Mouse (Mus musculus) liver, adult 2 months (tissue): Measurements from ENCODE around the gene Trappc6a. TPM values are rescaled to one million over a fixed set of nuclear protein-coding genes. Genes with fewer than 3 reads are reported as not detected.
"Not testable (repeated sequence)": the region's sequence is repeated elsewhere in the genome, so short reads cannot be mapped to it uniquely, and the experiment has no call there.

Experiments used
- DNase-seq: peaks from one replicate; pipeline ENCODE4 v3.0.0-alpha.2; 2011; ENCODE audit warnings: low read depth, low spot score; ENCODE audit errors: extremely low read depth
- H3K27ac ChIP-seq: fragments of 200-500 bp; replicated peaks from 2 replicates; pipeline ENCODE4 v1.5.1; 2012; ENCODE audit warnings: low read depth, mild to moderate bottlenecking, control low read depth, inconsistent platforms, low read length; ENCODE audit not compliant: insufficient read depth
- H3K27me3 ChIP-seq: fragments of 200-500 bp; 2 replicates; pipeline ENCODE4 v1.6.1; 2012; ENCODE audit warnings: mild to moderate bottlenecking, moderate library complexity, low read length, inconsistent platforms; ENCODE audit not compliant: control insufficient read depth, insufficient read depth
- H3K36me3 ChIP-seq: fragments of 200-500 bp; 2 replicates; pipeline ENCODE4 v1.6.1; 2012; ENCODE audit warnings: low read length, inconsistent platforms; ENCODE audit not compliant: control insufficient read depth, insufficient read depth
- H3K4me1 ChIP-seq: fragments of 200-500 bp; 2 replicates; pipeline ENCODE4 v1.6.1; 2011; ENCODE audit warnings: low read length; ENCODE audit not compliant: control insufficient read depth, insufficient read depth
- H3K4me3 ChIP-seq: fragments of 200-500 bp; 2 replicates; pipeline ENCODE4 v1.5.1; 2011; ENCODE audit warnings: low read depth, mild to moderate bottlenecking, control low read depth, low read length, moderate library complexity; ENCODE audit not compliant: insufficient read depth
- H3K79me2 ChIP-seq: fragments of 200-500 bp; 2 replicates; pipeline ENCODE4 v1.6.1; 2012; ENCODE audit warnings: inconsistent platforms, mild to moderate bottlenecking, low read length, moderate library complexity; ENCODE audit not compliant: control insufficient read depth, insufficient read depth
- H3K9ac ChIP-seq: fragments of 200-500 bp; 2 replicates; pipeline ENCODE4 v1.6.1; 2012; ENCODE audit warnings: low read depth, mild to moderate bottlenecking, control low read depth, inconsistent platforms, low read length
- CTCF ChIP-seq: fragments of 200-500 bp; IDR thresholded peaks from 2 replicates; pipeline ENCODE4 v1.5.1; 2011; ENCODE audit warnings: low read depth, low read length, control low read depth
- POLR2A ChIP-seq: fragments of 200-500 bp; IDR thresholded peaks from 2 replicates; pipeline ENCODE4 v1.6.1; 2011; ENCODE audit warnings: low read length, control low read depth; ENCODE audit not compliant: insufficient read depth; ENCODE audit errors: extremely low read depth
- WGBS: fragments of 180-500 bp; shearing (Covaris S2); methylation state at CpG from one replicate; pipeline ENCODE4 v1.1.7; 2018; 5-methylcytosine and 5-hydroxymethylcytosine counted together
- polyA plus RNA-seq: library from polyadenylated mRNA; depleted of rRNA; stranded (reverse); fragments of >200 nt; gene quantifications from 2 replicates; pipeline ENCODE4 v1.2.3, GENCODE M21; 2012
- total RNA-seq: library from RNA; depleted of rRNA; stranded (reverse); fragments of >200 nt; gene quantifications from 2 replicates; pipeline ENCODE4 v1.2.3, GENCODE M21; 2014

The Trappc6a gene
- total and polyA plus RNA-seq, 2 experiments: 25.5 to 58.2 TPM

DNA sequence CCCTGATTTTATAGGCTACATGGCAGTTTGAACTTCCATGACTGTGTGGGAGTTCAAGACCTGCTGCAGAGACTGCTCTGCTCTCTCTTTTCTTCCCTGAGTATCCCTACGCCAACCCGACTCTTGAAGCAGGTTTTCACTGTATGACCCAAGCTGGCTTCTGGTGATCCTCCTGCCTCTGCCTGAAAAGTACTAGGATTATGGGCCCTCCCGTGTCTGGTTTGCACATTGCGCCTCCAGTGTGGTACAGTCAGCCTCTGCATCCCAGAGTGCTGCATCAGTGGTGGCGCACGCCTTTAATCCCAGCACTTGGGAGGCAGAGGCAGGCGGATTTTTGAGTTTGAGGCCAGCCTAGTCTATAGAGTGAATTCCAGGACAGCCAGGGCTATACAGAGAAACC lies 1.6 kb downstream of the Trappc6a start:
- H3K36me3 ChIP-seq: no peaks in the 10 kb centered on the region
- WGBS: 92% methylated on average over 7 of the region's 7 CpGs
- no peak overlapping the region for H3K9ac ChIP-seq
- peaks cover 8% of the 10 kb centered on the region; the same call in 1 of the 2 replicates for H3K4me1 ChIP-seq
- no peak for TF ChIP-seq CTCF
- no peak for TF ChIP-seq POLR2A
- no peak overlapping the region for H3K4me3 ChIP-seq
- no peak overlapping the region for H3K27ac ChIP-seq
- no peak for DNase-seq
- no peaks in the 10 kb centered on the region for H3K27me3 ChIP-seq
- peaks cover 13% of the 10 kb centered on the region; the same call in 1 of the 2 replicates for H3K79me2 ChIP-seq

DNA sequence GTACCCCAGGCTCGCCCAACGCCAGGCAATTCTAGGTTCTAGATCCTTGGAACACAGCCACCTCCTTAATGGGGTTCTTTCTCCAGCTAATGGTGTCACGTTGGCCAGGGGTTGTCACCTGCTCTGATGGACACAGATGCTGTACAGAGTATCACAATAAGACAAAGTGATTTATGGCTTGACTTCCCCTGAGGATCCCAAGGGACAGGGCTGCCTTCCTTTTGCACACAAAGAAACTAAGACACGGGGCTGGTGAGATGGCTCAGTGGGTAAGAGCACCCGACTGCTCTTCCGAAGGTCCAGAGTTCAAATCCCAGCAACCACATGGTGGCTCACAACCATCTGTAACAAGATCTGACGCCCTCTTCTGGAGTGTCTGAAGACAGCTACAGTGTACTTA lies 3.7 kb downstream of the Trappc6a start:
- H3K27ac ChIP-seq, H3K36me3 ChIP-seq, H3K9ac ChIP-seq, H3K4me1 ChIP-seq, DNase-seq, H3K4me3 ChIP-seq, H3K27me3 ChIP-seq: not testable (repeated sequence)
- H3K79me2 ChIP-seq: peaks cover 13% of the 10 kb centered on the region; the same call in 1 of the 2 replicates
- WGBS: 96% methylated on average over 6 of the region's 7 CpGs

DNA sequence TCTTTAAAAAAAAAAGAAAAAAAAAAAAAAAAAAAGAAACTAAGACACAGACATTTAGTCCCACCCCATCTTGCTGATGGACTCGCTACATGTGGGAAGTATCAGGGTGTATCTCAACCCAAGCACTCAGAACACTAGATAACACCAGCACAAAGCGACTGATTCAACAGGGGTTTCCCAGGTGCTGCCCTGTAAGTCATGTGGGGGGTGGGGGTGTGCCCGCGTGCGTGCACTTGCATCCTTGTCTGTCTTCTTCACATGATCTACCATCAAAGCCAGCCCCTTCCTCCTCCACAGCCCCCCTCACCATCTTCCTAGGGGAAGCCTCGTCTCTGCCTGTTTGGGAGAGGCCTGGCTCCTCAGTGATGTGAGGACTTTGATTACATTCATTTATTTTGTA lies 4.2 kb downstream of the Trappc6a start:
- Histone ChIP-seq H3K27me3 (no peaks in the 10 kb centered on the region; the same call in 1 of the 2 replicates), H3K27ac (no peak overlapping the region), H3K9ac (no peak overlapping the region), H3K4me3 (no peak overlapping the region), H3K79me2 (peaks cover 10% of the 10 kb centered on the region; the same call in 1 of the 2 replicates), H3K36me3 (no peaks in the 10 kb centered on the region), H3K4me1 (peaks cover 7% of the 10 kb centered on the region; the same call in 1 of the 2 replicates)
- TF ChIP-seq CTCF: no peak
- TF ChIP-seq POLR2A: no peak
- DNase-seq: no peak
- 89% methylated on average over 6 of the region's 6 CpGs for WGBS

DNA sequence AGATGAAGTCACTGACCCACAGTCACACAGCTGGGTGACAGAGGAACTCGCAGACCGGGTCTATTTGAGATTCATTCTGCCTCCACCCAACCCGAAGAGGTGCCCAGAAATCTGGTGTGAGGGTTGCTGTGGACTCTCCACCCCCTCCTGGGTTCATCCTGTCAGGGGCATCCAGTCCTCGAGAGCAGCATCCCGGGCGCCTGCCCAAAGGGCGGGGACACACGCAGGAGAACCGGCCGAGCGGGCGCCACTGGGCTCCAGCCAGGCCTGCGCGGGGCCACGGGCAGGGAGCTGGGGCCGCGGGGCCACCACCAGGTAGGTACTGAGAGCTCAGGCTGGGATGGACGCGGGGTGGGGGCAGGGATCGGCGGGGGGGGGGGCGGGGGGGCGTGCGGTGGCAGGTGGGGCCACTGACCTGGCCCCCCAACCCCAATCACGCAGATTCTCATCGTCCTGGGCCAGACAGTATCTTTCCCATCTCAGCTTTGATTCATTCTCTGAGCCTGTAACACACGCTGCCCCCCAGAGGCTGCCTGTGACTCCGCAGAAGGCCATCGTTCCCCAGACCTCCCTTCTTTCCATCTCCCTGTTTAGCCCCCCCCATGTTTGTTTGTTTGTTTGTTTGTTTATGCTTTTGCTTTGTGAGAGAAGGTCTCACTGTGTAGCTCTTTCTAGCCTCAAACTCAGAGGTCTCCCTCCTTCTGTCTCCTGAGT lies 9.6 kb downstream of the Trappc6a start, which contains the start of gene Nkpd1:
TSS of gene Nkpd1 (plus strand) at position 187 of the 714 bp plus-strand sequence.
- Histone ChIP-seq H3K9ac (no peak within 1 kb of the TSS), H3K4me1 (no peaks in the 10 kb centered on the region), H3K27me3 (peaks cover 10% of the 10 kb centered on the region), H3K79me2 (no peaks in the 10 kb centered on the region), H3K27ac (no peak within 1 kb of the TSS), H3K4me3 (no peak within 1 kb of the TSS), H3K36me3 (no peaks in the 10 kb centered on the region)
- no peak for DNase-seq
- TF ChIP-seq POLR2A (no peak), CTCF (peak; percentile 63)
- WGBS: 5% methylated on average over 22 of the region's 29 CpGs

DNA sequence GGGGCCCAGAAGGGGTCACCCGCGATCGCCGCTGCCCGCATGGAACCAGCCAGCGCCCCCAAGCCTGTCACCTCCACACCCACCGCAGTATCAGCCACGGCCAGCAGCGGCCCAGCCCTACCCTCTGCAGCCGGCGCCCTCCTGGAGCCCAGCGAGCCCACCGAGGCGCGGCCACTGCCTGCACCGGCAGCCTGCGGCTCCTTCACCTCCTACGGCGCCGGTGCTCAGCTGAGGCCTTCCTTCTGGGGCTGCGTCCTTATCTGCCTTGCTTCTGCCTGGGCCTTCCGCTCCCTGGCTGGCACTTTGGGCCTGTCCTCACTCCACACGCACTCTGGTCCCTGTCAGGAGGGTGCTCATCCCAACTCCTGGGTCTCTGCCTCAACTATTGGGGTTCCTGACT lies 11.8 kb downstream of the Trappc6a start:
- TF ChIP-seq CTCF: no peak
- no peak for TF ChIP-seq POLR2A
- no peaks in the 10 kb centered on the region for H3K36me3 ChIP-seq
- H3K27ac ChIP-seq: no peak overlapping the region
- WGBS: 21% methylated on average over 22 of the region's 23 CpGs
- no peak overlapping the region for H3K9ac ChIP-seq
- peaks cover 27% of the 10 kb centered on the region for H3K27me3 ChIP-seq
- no peak overlapping the region for H3K4me3 ChIP-seq
- DNase-seq: no peak
- peaks cover 7% of the 10 kb centered on the region; the same call in 1 of the 2 replicates for H3K4me1 ChIP-seq
- no peaks in the 10 kb centered on the region for H3K79me2 ChIP-seq
